Mouse (Mus musculus) urinary bladder, adult 18-20 months (tissue): ENCODE results near the gene Atp5g2.
A peak's percentile ranks its signal among the peaks of the same experiment; 100 is the strongest.
"Not testable (repeated sequence)": the region's sequence is repeated elsewhere in the genome, so short reads cannot be mapped to it uniquely, and the experiment has no call there.

ENCODE experiments used
- DNase-seq, 2 experiments: peaks; one replicate each; pipeline ENCODE4 v3.0.0; 2022; ENCODE audit warnings: low spot score in 2 of 2, mixed read lengths in 2 of 2

The Atp5g2 gene

DNA sequence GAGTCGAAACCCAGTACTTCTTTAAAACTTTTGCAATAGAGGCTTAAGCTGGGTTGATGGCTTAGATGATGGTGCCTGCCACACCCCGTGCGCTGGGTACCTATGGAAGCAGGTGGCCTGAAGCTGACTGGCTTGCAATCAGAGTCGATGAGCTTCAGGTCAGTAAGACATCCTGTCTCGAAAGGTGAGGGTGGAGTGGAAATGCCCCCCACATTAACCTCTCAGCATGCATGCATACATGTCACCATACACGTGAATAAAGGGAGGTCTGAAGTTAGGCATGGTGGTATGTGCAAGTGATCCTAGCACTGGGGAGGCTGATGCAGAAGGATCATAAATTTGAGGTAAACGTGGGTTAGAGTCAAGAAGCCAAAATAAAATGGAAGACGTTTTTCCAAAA is 2.6 kb downstream of the Atp5g2 start:
- no peak for DNase-seq

DNA sequence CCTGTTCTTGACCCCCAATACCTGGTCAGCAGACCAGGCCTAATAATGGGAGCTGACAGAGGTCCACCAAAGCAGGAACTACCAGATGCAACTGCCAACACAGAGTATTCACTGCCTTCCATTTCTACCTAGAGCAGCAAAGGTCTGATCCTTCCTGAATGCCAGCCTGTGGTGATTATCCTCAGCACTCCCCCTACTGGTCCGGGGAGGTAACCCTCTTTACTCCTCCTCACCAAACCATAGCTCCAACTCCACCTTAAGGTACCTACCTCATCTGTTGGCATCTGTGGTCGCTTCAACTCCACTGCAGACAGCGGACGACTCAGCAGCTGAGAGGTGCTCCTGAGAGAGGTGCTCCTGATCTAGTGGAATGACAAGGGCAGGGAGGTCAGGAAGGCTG is 6.7 kb downstream of the Atp5g2 start:
- peak in 1 of 2 experiments; percentile 22 for DNase-seq

DNA sequence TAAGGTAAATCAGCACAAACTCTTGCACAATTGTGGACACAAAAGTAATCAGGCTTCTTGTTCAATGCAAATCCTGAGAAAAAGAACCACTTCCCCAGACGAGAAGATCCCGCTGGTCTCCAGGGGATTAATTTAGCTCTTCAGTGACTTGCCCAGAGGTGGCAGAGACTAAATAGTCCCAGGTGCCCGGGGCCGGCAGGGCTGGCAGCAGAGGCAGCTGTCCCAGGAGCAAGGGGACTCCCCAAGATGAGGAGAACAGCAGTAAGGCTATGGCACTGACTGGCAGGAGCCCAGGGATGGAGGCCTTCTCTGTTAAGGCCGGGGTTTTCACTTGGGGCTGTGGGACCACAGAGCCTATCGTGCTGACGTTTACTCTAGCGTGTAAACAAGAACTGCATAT is 8.3 kb downstream of the Atp5g2 start:
- no peak for DNase-seq

DNA sequence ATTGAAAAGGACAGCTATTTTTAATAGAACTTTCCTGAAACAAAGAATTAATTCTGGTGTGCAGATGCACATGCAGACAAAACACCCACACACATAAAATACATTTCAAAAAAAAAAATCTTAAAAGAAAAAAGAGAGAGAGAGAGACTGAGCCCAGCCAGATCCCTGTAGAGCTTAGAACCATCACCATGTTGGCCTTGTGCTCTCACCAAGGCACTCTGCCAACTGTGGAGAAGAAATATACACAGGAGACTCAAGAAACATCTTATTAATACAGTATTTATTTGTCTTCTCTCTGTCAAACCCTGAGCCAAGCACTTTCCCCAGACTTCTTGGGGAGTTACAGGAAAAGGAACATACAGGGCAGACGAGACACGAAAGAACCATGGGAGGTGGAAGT is 9.6 kb downstream of the Atp5g2 start:
- DNase-seq: not testable (repeated sequence)

DNA sequence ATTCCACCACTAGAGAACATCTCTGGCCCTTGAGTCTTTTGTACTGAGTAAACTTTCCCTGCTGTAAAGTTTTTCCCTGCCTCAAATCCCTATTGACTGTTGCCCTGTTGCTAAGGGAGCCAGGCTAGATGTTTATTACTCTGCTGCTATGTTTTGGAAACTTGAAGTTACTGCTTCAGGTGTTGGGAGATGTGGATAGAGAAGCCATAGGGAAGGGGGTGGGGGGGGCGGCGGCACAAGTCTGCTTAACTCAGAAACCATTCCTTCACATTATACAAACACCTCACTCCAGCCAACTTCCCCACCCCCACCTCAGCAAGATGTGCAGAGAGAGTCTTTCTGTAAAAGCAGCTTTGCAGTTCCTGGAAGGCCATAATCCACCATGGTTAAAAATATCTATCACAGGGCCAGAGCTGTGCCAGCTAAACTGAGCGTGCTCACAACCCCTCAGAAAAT is 14.2 kb downstream of the Atp5g2 start:
- DNase-seq: no peak

DNA sequence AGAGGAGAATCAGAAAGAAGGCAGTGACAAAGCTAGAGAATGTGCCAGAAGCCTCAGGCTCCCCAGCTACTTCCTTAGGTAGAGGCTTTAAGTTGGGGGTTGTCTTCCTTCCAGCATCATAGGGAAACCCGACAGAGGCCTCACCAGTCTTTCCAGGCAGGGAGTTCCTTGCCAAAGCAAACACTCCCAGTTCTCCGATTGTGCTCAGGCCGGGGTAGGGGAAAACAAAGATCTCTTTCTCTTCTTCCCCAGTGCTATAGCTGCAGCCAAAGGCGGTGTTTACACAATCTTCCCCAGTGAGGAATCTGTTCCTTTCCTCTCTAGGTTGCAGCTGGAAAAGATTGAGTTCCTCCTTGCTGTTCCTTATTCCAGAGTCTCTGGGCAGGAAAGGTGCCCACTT is 15.5 kb downstream of the Atp5g2 start:
- DNase-seq: peak in 1 of 2 experiments; percentile 13

DNA sequence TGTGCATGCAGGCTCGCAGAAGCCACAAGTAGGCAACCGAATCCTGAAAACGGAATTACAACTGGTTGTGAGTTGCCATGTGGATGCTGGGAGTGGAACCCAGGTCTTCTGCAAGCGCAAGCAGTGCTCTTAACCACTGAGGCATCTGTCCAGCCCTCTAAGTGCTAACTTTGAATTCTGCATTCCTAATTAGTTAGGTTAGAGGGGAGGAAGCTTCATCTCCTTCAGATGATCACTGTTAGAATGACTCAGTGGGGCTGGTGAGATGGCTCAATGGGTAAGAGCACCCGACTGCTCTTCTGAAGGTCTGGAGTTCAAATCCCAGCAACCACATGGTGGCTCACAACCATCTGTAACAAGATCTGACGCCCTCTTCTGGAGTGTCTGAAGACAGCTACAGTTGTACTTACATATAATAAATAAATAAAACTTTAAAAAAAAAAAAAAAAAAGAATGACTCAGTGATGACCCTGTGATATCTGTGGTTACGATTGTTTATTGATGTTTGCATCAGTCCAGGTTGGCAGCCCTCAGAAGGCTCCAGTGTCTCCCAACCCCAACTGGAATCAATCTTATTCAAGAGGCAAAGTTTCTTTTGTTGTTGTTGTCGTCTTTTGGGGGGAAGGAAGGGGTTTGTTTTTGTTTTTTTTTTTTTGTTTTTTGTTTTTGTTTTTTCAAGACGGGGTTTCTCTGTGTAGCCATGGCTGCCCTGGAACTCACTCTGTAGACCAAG is 20.1 kb downstream of the Atp5g2 start:
- not testable (repeated sequence) for DNase-seq

DNA sequence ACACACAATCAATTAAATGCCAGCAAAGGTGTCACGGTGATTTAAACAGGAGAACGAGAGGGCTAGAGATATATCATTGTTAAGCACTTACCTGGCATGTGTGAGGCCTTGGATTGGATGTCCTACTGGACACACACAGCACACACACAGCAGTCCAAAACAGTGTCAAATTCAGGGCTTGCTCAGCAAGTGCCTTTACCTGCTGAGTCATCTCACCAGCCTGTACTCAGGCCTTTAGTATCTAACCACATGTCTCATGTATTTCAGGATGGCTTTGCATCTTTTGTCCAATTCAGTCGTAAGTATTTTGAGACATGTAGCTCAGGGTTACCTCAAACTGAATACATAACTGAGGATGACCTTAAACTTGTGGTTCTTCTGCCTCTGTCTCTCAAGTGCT is 21.0 kb downstream of the Atp5g2 start:
- no peak for DNase-seq

DNA sequence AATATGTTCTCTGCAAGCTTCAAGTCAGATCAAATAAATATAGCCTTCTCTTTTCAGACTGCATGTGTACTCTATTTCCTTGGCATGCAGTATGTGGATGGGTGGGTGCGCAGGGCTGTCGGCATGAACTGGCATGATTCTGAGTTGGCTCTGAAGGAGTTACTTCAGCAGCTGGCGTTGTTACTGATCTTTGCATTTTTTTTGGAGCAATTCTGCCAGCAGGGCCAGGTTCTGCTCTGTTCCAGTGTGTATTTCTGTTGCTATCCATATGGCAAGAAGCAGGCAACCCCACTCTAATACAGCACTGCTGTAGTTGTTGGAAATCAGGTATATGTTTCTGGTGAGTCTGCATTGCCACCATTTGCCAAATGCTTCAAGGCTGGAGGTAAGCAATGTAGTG is 36.3 kb downstream of the Atp5g2 start:
- no peak for DNase-seq

DNA sequence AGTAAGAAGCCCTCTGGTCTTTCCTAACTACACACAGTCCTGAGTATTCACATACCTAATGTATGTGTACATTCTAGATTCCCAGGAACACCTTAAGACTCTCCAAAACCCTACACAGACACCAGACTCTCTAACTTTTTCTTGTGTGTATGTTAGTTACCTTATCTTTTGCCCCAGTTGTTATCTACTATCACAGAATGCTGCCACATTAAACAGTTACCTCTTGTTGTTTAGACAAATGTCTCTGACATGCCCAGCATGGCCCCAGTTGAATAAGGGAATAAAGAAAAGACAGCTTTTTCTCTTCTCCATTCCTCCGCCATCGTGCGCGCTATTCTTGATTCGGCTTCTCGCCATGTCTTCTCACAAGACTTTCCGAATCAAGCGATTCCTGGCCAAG is 37.5 kb downstream of the Atp5g2 start:
- DNase-seq: no peak

DNA sequence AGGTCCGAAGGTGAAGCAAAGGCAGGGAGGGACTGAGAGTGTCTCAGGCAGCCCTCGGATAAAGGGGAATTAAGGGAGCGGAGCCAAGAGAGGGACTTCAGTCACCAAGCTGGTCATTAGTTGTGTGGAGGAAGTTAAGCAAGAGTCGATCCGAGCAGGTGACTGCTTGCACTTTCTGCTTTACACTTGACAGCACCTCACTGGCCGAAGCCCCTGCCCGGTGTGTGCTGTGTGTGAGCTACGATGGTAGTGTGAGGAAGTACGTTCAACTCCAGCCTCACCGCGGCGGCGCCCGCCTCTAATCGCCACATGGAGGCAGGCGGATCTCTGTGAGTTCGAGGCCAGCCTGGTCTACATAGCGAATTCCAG is 46.5 kb downstream of the Atp5g2 start:
- no peak for DNase-seq

DNA sequence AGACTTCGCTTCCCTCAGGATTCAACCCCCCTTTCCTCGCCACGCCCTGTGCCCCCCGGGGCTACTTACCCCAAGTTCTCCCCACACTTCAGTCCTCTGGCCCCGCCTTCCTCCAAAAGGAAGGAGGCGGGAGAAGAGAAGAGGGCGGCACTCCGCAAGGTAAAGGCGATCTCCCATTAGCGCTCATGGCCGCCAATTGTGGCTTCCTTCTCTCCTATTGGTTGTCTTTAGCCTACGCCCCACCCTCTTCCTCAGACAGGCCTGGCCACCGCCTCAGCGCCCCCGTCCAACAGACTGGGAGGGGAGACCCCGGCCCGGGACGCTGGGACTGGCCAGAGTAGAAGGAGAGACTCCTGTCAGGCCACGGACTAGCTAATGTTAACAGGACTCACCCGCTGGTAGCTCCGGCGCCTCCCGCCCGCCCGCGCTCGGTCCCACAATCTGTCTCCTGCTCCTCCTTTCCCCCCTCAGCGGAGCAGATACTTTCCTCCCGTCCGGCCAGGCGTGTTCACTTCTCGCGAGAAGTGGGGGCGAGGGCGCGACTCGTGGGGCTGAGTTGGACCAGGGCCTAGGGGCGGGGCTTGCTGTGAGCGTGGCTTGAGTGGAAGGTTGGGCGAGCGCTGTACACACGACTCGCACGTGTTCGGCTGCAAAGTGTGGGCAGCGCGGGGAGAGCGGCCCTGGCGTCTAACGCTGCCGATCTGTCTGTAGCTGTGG is 47.0 kb downstream of the Atp5g2 start, which contains the start of the genes Gm28047 and Atf7:
Gm28047 (minus strand) TSS at position 98 of the 717 bp plus-strand sequence.
Atf7 (minus strand) TSS at position 495 of the 717 bp plus-strand sequence.
- peak; percentile 99 for DNase-seq

DNA sequence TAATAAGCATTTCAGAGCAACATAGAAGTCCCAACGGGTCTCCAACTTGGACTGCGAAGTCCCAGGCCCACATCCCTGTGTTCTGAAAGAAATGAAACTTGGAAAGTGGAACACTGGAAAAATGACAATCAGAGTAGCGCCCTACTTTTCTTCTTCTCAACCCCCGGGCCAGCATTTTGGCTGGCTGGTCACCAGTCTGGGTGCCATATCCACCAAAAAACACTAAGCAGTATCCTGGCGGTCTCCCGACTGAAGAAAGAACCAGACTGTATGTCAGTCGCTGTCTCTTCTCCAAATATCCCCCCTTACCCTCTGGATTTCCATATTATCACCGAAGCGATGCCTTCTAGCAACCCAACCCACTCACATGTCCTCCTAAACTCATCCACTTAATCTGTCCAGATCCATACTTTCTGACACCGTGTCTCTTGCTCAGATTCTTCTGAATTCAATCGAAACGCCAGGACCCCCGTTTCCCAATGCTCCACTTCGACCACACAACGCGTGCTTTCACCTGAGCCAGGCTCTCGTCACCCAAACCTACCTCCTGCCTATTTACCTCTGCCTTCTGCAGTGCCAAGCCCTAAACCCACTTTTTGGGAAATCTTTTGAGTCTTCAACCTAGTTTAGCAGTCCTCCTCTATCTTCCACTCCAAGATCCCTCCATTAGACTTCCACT is 47.7 kb downstream of the Atp5g2 start:
- DNase-seq: peak in 1 of 2 experiments; percentile 13

DNA sequence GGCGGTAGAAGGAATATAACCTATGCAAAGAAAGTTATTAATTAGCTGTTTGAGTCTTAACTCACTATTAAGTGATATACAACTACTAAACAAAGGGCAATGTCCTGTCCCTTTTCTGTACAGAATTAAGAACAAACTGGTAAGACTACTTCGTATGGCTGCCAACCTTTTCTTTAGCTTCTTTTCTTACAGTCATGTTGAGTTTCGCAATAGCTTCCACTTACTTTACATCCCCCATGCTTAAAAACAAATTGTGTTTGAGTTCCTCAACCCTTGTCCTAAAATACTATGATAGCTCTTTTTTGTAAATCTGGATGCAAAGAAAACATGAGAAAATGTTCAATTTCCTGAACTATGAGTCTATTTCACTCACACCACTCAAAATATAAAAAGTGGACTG is 49.0 kb downstream of the Atp5g2 start:
- no peak for DNase-seq

DNA sequence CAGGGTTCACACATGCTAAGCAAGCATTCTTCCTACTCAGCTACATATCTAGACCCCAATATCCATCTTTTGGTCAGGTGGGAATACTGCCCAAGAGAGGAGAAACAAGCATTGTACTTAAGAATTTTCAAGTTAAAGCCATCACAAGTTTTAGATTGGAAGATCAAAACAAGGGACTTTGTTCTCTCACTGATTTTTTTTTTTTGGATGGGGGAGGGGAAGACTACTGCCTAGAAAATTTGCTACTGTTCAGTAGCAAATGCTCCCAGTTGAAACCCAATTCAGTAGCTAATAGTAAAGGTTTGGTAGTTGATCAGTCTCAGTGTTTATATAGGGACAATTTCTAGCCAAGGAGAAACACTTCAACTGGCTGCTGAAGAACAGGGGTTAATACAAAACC is 49.6 kb downstream of the Atp5g2 start:
- no peak for DNase-seq

DNA sequence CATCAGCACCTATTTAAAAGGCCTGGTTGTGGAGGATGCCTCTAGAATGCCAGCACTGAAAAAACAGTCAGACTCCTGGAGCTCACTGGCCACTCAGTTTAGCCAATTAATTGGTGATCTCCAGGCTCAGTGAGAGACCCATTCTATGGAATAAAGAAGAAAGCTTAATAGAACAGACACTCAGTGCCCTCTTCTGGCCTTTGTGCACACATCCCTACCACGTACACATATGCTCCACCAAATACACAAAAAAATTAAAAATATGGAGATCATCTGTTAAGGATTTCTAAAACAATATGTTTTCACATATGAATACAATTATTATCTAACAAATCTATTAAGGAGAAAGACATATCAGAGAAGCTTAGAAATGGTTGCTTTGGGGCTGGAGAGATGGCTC is 51.4 kb downstream of the Atp5g2 start:
- DNase-seq: no peak

DNA sequence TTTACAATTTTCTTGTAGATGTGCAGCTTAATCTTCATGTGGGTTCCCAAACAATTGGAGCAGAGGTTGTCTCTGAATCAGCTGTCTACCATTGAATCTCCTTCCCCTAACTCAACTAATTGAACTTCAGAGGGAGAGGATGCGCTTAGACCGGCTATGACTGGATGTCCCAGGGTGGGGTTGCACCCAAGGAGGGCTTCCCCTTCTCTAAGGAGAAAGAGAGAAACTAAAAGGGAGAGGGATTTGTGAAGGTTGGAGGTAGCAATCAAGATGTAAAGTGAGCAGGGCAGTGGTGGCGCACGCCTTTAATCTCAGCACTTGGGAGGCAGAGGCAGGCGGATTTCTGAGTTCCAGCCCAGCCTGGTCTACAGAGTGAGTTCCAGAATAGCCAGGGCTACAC is 52.7 kb downstream of the Atp5g2 start:
- DNase-seq: no peak

DNA sequence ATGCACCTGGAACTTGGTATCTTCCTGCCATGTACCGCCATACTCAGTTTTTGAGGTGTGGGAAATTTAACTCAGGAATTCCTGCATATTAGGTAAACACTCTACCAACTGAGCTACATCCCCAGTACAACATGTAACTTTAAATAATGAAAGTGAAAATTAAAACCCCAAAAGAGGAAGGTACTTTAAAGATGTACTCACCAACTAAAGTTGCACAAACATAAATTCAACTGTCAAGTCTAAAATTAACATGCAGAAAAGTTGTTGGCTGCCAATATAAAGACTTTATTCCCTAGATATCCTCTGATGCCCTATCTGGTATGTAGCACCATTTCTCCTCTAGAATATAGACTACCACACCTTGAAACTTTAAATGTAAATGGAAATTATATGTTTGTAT is 54.5 kb downstream of the Atp5g2 start:
- DNase-seq: no peak

DNA sequence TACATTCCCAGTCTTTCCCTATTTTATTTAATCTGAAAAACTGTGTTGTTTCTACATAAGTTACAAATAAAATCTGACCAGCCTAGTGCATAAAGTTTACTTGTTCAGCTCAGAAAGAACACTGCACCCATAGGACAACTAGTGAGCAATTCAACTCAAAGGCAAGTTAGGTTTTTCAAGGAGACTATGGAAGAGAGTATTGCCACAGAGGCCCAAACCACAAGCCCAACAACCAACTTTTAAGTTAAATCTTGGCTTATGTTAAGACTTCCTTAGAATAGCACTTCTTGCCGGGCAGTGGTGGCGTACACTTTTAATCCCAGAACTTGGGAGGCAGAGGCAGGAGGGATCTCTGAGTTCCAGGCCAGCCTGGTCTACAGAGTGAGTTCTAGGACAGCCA is 56.0 kb downstream of the Atp5g2 start:
- DNase-seq: no peak

DNA sequence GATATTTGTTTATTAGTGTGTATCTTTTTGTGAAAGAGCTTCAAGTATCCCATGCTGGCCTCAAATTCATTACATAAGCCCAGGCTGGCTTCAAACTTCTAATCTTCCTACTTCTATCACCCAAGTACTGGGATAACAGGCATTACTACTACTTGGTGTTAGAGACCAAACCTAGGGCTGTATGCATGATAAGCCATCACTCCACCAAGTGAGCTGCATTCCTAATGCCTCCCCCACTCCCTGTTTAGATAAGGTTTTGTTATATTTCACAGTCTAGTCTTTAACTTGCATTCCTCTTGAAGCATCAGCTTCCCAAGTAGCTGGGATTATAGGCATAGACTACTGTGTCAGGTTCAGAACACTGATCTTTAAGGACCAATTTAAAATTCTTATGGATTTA is 57.9 kb downstream of the Atp5g2 start:
- no peak for DNase-seq

DNA sequence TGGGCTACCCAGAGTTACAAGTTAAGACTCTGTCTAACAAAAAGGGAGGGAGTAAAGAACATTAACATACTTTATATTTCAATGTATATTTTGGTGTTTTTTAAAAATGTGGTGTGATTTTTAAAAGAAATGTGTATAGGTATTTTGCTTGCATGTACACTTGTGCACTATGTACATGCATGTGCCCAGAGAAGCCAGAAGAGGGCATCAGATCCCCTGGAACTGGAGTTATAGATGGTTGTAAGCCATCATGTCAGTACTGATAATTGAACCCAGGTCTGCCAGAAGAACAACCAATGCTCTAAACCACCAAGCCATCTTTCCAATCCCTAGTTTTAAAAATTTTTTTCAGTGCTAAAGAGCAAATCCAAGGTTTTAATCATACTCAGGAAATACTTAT is 59.2 kb downstream of the Atp5g2 start:
- DNase-seq: no peak
